Mouse (Mus musculus) C3H10T1/2 (cell line): Measurements from ENCODE around the gene Olfr332. TPM values are rescaled to one million over a fixed set of nuclear protein-coding genes. Genes with fewer than 3 reads are reported as not detected.

Source experiments
- polyA plus RNA-seq, 2 experiments: library from polyadenylated mRNA; unstranded; fragments of >200 nt; fragmentation: generic; extraction: Trizol; gene quantifications; one replicate each; pipeline ENCODE4 v1.2.1; 2012; ENCODE audit warnings: missing spikeins in 2 of 2

Olfr332 gene
- not detected for polyA plus RNA-seq

GRCm38 (mm10) chr11:58492455-58492854 is at the start of gene Olfr332:
Gene Olfr332 (minus strand): TSS chr11:58492555.

GRCm38 (mm10) chr11:58534736-58535135 is 42.4 kb upstream of the Olfr332 start, which contains the start of gene Olfr330:
Gene Olfr330 (minus strand): TSS chr11:58534836.

GRCm38 (mm10) chr11:58502472-58502871 is 10.1 kb upstream of the Olfr332 start, which contains the start of gene Olfr331:
Gene Olfr331 (minus strand): TSS chr11:58502572.

GRCm38 (mm10) chr11:58462170-58462569 is 30.2 kb downstream of the Olfr332 start, which contains the start of gene Olfr30:
Gene Olfr30 (minus strand): TSS chr11:58462270.

GRCm38 (mm10) chr11:58452759-58453158 is 39.6 kb downstream of the Olfr332 start, which contains the start of gene Lypd9:
Gene Lypd9 (minus strand): TSS chr11:58452923.

Other genes with a start within 250 kb of the Olfr332 start
- gene 4930438A08Rik, start 217.8 kb downstream of the Olfr332 start, polyA plus RNA-seq, result not detected
- gene Zfp692, start 185.5 kb downstream of the Olfr332 start, polyA plus RNA-seq, result 10 to 100 TPM in 1 of 2 experiments, 1 to 10 TPM in 1; 4.4 to 10.7 TPM
- gene Zfp672, start 162.2 kb downstream of the Olfr332 start, polyA plus RNA-seq, result 10 to 100 TPM; 15.1 to 17.3 TPM
- gene Sh3bp5l, start 161.8 kb downstream of the Olfr332 start, polyA plus RNA-seq, result 10 to 100 TPM; 17.9 to 33.6 TPM
- gene Lypd8, start 113.5 kb downstream of the Olfr332 start, polyA plus RNA-seq, result not detected
- not detected for gene 1810065E05Rik, start 71.4 kb downstream of the Olfr332 start, polyA plus RNA-seq
- gene Gm12253, start 60.0 kb downstream of the Olfr332 start, polyA plus RNA-seq, result not detected
- gene Lypd9, start 39.6 kb downstream of the Olfr332 start, polyA plus RNA-seq, result not detected
- gene Olfr30, start 30.3 kb downstream of the Olfr332 start, polyA plus RNA-seq, result not detected
- gene Olfr331, start 10.0 kb upstream of the Olfr332 start, polyA plus RNA-seq, result not detected
- not detected for gene Olfr330, start 42.3 kb upstream of the Olfr332 start, polyA plus RNA-seq
- not detected for gene Olfr329-ps, start 53.9 kb upstream of the Olfr332 start, polyA plus RNA-seq
- not detected for gene Olfr328, start 63.1 kb upstream of the Olfr332 start, polyA plus RNA-seq
- not detected for gene Olfr224, start 78.0 kb upstream of the Olfr332 start, polyA plus RNA-seq
- not detected for gene Olfr325, start 85.2 kb upstream of the Olfr332 start, polyA plus RNA-seq
- not detected for gene Olfr324, start 102.6 kb upstream of the Olfr332 start, polyA plus RNA-seq
- gene 2210407C18Rik, start 123.5 kb upstream of the Olfr332 start, polyA plus RNA-seq, result not detected
- gene Olfr323, start 137.9 kb upstream of the Olfr332 start, polyA plus RNA-seq, result not detected
- not detected for gene Trim58, start 147.9 kb upstream of the Olfr332 start, polyA plus RNA-seq
- gene Olfr322, start 166.2 kb upstream of the Olfr332 start, polyA plus RNA-seq, result not detected
- not detected for gene Olfr320, start 188.5 kb upstream of the Olfr332 start, polyA plus RNA-seq
- not detected for gene Olfr319, start 206.6 kb upstream of the Olfr332 start, polyA plus RNA-seq
- not detected for gene Olfr318, start 231.5 kb upstream of the Olfr332 start, polyA plus RNA-seq
- not detected for gene Olfr317, start 246.7 kb upstream of the Olfr332 start, polyA plus RNA-seq